Mouse (Mus musculus): Measurements from ENCODE around the gene Gm45021.

GRCm38 (mm10) chr6:48602080-48602741 lies 12.8 kb downstream of the Gm45021 start:
- no peak for TF ChIP-seq CEBPB (IDR thresholded peaks at IDR 0.05; ENCODE audit: insufficient read depth, poor library complexity, severe bottlenecking)
- TF ChIP-seq E2F4 (IDR thresholded peaks at IDR 0.05; ENCODE audit: insufficient read depth): no peak
- no peak for TF ChIP-seq TCF12 (IDR thresholded peaks at IDR 0.05; ENCODE audit: insufficient read depth, poor library complexity, severe bottlenecking)
- TF ChIP-seq POLR2A (IDR thresholded peaks at IDR 0.05; ENCODE audit: insufficient read length, low read depth): no peak
